ENCODE assay signal across 22 mouse cellular contexts in the genomic region with DNA sequence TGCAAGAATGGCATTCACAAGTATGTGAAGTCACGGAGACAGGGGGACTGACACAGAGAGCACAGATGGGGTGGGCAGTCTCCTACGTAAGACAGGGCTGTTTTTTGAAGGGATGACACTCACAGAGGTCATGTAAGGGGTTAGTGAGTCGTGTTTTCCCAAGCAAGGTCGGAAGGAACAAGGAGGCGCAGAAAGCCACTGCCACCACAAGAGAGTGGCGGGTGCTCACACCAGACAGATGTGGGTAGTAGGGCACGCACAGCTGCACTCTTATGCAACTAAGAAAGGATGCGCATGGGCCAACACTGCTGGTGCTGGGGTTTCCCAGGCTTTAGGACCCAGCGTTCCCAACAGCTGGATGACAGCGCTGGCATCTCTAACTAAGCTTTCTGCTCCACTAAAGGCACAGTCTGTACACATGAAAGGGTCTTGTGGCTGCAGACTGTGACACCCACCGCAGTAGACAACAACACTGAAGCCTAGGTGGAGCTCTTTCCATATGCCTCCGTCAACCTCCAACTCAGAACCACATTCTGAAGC. TPM values are rescaled to one million over a fixed set of nuclear protein-coding genes. Genes with fewer than 3 reads are reported as not detected.
DNase-seq lines count a peak whose midpoint lies in the region; ATAC-seq lines count a peak whose summit lies in the region.
"Had no signal": no experiment of that assay in that cellular context is flagged by ENCODE, and none has a peak within 500 bp of the region (broad histone marks: within the 10 kb centered on the region; RNA-seq: fewer than 3 reads in every experiment).

No protein-coding gene starts in this region.

- no peaks in the 10 kb centered on the region for H3K4me1 ChIP-seq in kidney, embryonic 14.5 days (ENCODE audit: control insufficient read depth, insufficient read depth, low read length)
- peaks cover 13% of the 10 kb centered on the region; the same call in 1 of the 2 replicates for H3K4me1 ChIP-seq in forebrain, embryonic 10.5 days
- H3K4me1 ChIP-seq: forebrain, embryonic 15.5 days; neural tube, embryonic 13.5 days had no signal

- H3K36me3 ChIP-seq in kidney, embryonic 14.5 days (ENCODE audit: control insufficient read depth, insufficient read depth, low read length), result peaks cover 11% of the 10 kb centered on the region; the same call in 1 of the 2 replicates
- H3K36me3 ChIP-seq in forebrain, embryonic 10.5 days (replicated peaks), result peaks cover 3% of the 10 kb centered on the region; the same call in 1 of the 2 replicates

- no peak overlapping the region for H3K27ac ChIP-seq in kidney, embryonic 14.5 days (ENCODE audit: low read depth, low read length)
- H3K27ac ChIP-seq in forebrain, embryonic 10.5 days, result no peak overlapping the region
- H3K27ac ChIP-seq: forebrain, embryonic 15.5 days; hindbrain, postnatal 0 days; neural tube, embryonic 13.5 days had no signal

- no peaks in the 10 kb centered on the region for H3K27me3 ChIP-seq in kidney, embryonic 14.5 days (ENCODE audit: control insufficient read depth, insufficient read depth, low read length)
- no peaks in the 10 kb centered on the region for H3K27me3 ChIP-seq in forebrain, embryonic 10.5 days (ENCODE audit: poor library complexity, severe bottlenecking)
- H3K27me3 ChIP-seq: forebrain, embryonic 15.5 days; megakaryocyte, embryonic 14.5 days; neural tube, embryonic 13.5 days had no signal

- intact Hi-C loops in left cerebral cortex, postnatal 4 days (cut with DNase I), result no loop called here

- 49% methylated on average over 12 of the region's 12 CpGs for WGBS in kidney, embryonic 14.5 days
- 77% methylated on average over 12 of the region's 12 CpGs for WGBS in forebrain, embryonic 10.5 days

- H3K4me3 ChIP-seq in kidney, embryonic 14.5 days (ENCODE audit: low read length), result no peak overlapping the region
- H3K4me3 ChIP-seq in forebrain, embryonic 10.5 days, result no peak overlapping the region
- H3K4me3 ChIP-seq: erythroblast, embryonic 14.5 days; forebrain, embryonic 15.5 days; megakaryocyte, embryonic 14.5 days; neural tube, embryonic 13.5 days had no signal

- no peak overlapping the region for H3K4me2 ChIP-seq in kidney, embryonic 14.5 days (replicated peaks; ENCODE audit: low read depth, low read length)
- H3K4me2 ChIP-seq: forebrain, embryonic 15.5 days; heart, embryonic 11.5 days; neural tube, embryonic 13.5 days had no signal

- no peak for DNase-seq in kidney, postnatal 14 days
- DNase-seq in A20 (ENCODE audit: low read depth, low spot score), result peak; percentile 83
- peak; percentile 63 for DNase-seq in T-cell, adult 2 months (ENCODE audit: low spot score)
- DNase-seq in thymus, postnatal 10 days (ENCODE audit: low spot score in 2 of 2), result peak; percentile 25 to 27
- DNase-seq in left cerebral cortex, postnatal 4 days, result no peak
- DNase-seq in forebrain, embryonic 10.5 days (ENCODE audit: extremely low spot score, low spot score), result no peak
- DNase-seq in left cerebral cortex, adult 9 months (ENCODE audit: low spot score in 2 of 2), result no peak
- DNase-seq: adrenal gland, adult 2 months; cerebellum, adult 8-10 months; gastrocnemius, postnatal 25 days; layer of hippocampus, postnatal 36 days; liver; midbrain, embryonic 14.5 days had no signal

- ATAC-seq in kidney, embryonic 14.5 days (ENCODE audit: low FRiP score, low TSS enrichment), result no peak
- ATAC-seq: CD4-positive, CD25-positive, alpha-beta regulatory T cell, adult 4 months; forebrain, embryonic 15.5 days; hindbrain, postnatal 0 days; intestine, postnatal 0 days had no signal

- H3K9me3 ChIP-seq in kidney, embryonic 14.5 days (ENCODE audit: control insufficient read depth, low read length), result no peaks in the 10 kb centered on the region
- H3K9me3 ChIP-seq in forebrain, embryonic 10.5 days, result no peaks in the 10 kb centered on the region
- H3K9me3 ChIP-seq: forebrain, embryonic 15.5 days; megakaryocyte, embryonic 14.5 days; neural tube, embryonic 13.5 days had no signal

- H3K9ac ChIP-seq in kidney, embryonic 14.5 days (ENCODE audit: low read depth, low read length), result peak overlapping the region; percentile 4; the same call in 1 of the 2 replicates
- H3K9ac ChIP-seq: forebrain, embryonic 15.5 days; neural tube, embryonic 13.5 days had no signal

RNA-seq across cellular contexts. Expression of gene Micu2, which starts 27.0 kb away (rescaled TPM):
- polyA plus RNA-seq in kidney, embryonic 14.5 days (2014; fragmentation: Nextera tagmentation; extraction: Ambion mirVana), result 58.0 and 60.5 TPM in 2 replicates
- total RNA-seq in left cerebral cortex, postnatal 4 days (2021), result 10 to 100 TPM; 58.6 to 61.4 TPM
- polyA plus RNA-seq in forebrain, embryonic 10.5 days (2016; fragmentation: Nextera tagmentation; extraction: Ambion mirVana), result 55.4 and 58.2 TPM in 2 replicates

Comparison
In these comparisons a context has a peak if more than half of its experiments do, and no peak if none do; other contexts are left out.
1. DNase-seq: peak in A20 (single experiment), T-cell, adult 2 months (single experiment) and thymus, postnatal 10 days (2 of 2); none in kidney, postnatal 14 days (single experiment), left cerebral cortex, postnatal 4 days (single experiment), forebrain, embryonic 10.5 days (single experiment) and left cerebral cortex, adult 9 months (0 of 2).